Mouse (Mus musculus) CH12.LX (cell line): Measurements from ENCODE around the gene Gnat1.

Source experiments
- CTCF ChIP-seq, 2 experiments: IDR thresholded peaks in 1 of 2; conservative IDR thresholded peaks in 1 of 2; 2 replicates each; pipeline ENCODE4 v1.5.1; 2011 to 2012; ENCODE audit warnings: low read depth in 2 of 2, low read length in 2 of 2, improper control_type of control experiment in 1 of 2, inconsistent platforms in 1 of 2, mild to moderate bottlenecking in 1 of 2, moderate library complexity in 1 of 2
- EP300 ChIP-seq: IDR thresholded peaks from 2 replicates; pipeline ENCODE4 v1.6.1; 2011; ENCODE audit warnings: low read length, improper control_type of control experiment
- POLR2A ChIP-seq: IDR thresholded peaks from 2 replicates; pipeline ENCODE4 v1.6.1; 2011; ENCODE audit warnings: low read depth, mild to moderate bottlenecking, improper control_type of control experiment, low read length
- ZC3H11A ChIP-seq: IDR thresholded peaks from 2 replicates; pipeline ENCODE4 v1.6.1; 2012; ENCODE audit warnings: low read depth, mild to moderate bottlenecking, inconsistent platforms, low read length, improper control_type of control experiment

DNA sequence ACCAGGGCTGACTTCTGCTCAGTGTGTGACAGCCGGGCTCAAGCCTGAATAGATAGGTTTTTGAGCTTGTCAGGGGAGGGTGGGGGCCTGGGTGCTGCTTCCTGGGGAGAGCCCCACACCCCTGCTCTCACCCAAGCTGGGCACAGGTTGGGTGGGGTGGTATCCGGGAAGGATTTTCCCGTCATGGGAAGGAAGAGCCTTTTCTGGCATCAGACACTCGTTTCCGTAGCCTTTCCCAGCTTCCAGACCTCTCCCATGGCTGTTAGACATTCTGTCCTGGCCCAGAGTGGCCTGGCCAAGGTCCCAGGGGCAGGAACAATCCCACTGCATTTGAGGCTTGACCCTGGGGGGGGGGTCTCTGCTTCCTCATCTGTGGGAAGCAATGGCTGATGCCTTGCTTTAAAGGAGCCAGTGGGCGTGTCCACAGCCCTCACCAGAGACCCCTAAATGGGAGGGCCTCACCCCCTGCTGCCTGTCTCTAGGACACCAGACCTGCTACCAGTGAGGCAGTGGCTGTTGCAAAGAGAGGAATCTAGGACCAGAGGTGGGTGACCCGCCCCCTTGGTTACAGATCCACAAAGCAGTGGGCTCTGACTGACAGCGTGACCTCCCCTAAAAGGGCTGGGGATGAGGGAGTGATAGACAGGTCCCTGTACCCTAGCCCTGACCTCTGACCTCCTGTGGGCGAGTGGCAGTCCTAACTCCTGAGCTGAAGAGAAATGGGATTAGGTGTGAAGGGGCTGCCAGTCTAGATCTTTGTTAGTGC is 17.5 kb upstream of the Gnat1 start:
- no peak for TF ChIP-seq CTCF (conservative IDR thresholded peaks at IDR 0.05 in 1 of 2, IDR thresholded peaks at IDR 0.05 in 1 of 2; ENCODE audit: low read depth in 2 of 2, low read length in 2 of 2)
- TF ChIP-seq EP300 = no peak
- TF ChIP-seq ZC3H11A = no peak
- no peak for TF ChIP-seq POLR2A
